Mouse (Mus musculus) C2C12 (cell line): ENCODE measurements around the gene Tagln.

Experiments used
- CEBPB ChIP-seq: IDR thresholded peaks from one replicate; pipeline ENCODE4 v1.6.1; 2011; ENCODE audit warnings: low read depth, mild to moderate bottlenecking, control low read depth, moderate library complexity
- CTCF ChIP-seq: IDR thresholded peaks from one replicate; pipeline ENCODE4 v1.5.1; 2011; ENCODE audit not compliant: control insufficient read depth, insufficient read depth, insufficient read length
- FOSL1 ChIP-seq: IDR thresholded peaks from one replicate; pipeline ENCODE4 v1.8.0; 2011; ENCODE audit warnings: mild to moderate bottlenecking, low read length; ENCODE audit not compliant: poor library complexity, insufficient read depth, severe bottlenecking
- MAX ChIP-seq: IDR thresholded peaks from one replicate; pipeline ENCODE4 v1.6.1; 2011; ENCODE audit warnings: mild to moderate bottlenecking, control low read depth
- MYOG ChIP-seq: IDR thresholded peaks from one replicate; pipeline ENCODE4 v1.6.1; 2011; ENCODE audit not compliant: control insufficient read depth, insufficient read length; ENCODE audit errors: extremely low read depth

DNA sequence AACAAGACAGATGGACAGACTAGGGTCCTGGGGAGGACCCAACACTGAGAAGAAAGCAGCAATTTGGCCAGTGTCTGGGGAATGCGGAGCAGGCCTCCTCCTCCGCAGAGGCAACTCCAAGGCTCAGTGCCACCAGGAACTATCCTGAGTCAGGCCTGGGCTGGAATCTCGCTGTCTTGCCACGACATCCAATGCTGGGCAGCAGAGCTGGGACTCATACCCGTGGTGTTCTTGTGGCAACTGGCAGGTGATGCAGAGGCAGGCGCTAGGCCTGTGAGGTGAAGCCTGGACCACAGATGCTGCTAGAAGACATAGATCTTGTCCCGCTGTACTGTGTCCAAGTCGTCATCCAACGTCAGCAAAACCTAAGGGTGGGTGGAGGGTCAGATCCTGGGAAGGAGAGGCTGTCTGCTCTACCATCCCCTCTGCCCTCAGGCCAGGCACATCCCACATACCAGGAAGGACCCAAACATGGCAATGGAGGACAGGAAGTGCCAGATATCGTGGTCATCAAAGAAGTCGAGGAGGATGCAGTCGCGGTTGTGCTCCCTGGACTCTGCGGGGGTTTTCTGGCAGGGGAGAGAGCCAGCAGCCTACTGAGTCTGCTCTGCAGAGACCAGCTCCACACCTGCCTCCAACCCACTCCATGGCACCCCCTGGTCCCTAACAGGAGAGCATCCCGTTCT is 3.2 kb upstream of the Tagln start:
- TF ChIP-seq CTCF (no peak), CEBPB (no peak), MAX (no peak), MYOG (no peak), FOSL1 (no peak)
